Mouse (Mus musculus): ENCODE measurements around the gene Papss1.
A peak's percentile ranks its signal among the peaks of the same experiment; 100 is the strongest.
"Not testable (repeated sequence)": the region's sequence is repeated elsewhere in the genome, so short reads cannot be mapped to it uniquely, and the experiment has no call there.

The Papss1 gene

GRCm38 (mm10) chr3:131564430-131565256 lies at the start of gene Papss1:
Gene Papss1, plus strand, starts transcription at chr3:131564768.
- peak; percentile 100 for DNase-seq

- DNase-seq: no peak
These were observed 48.1 kb upstream of the Papss1 start for GRCm38 (mm10) chr3:131516332-131516999.

- no peak for DNase-seq
These were observed 46.8 kb upstream of the Papss1 start for GRCm38 (mm10) chr3:131517756-131518155.

GRCm38 (mm10) chr3:131521206-131521605 lies 43.4 kb upstream of the Papss1 start:
- no peak for DNase-seq

- no peak for DNase-seq
These were observed 42.3 kb upstream of the Papss1 start for GRCm38 (mm10) chr3:131522243-131522642.

GRCm38 (mm10) chr3:131523749-131524148 lies 40.8 kb upstream of the Papss1 start:
- no peak for DNase-seq

- DNase-seq: no peak
These were observed 40.4 kb upstream of the Papss1 start for GRCm38 (mm10) chr3:131524210-131524609.

GRCm38 (mm10) chr3:131524779-131525178 lies 39.8 kb upstream of the Papss1 start:
- DNase-seq: peak; percentile 9 to 16

GRCm38 (mm10) chr3:131525229-131525628 lies 39.3 kb upstream of the Papss1 start:
- DNase-seq: no peak

- DNase-seq: no peak
These were observed 23.2 kb upstream of the Papss1 start for GRCm38 (mm10) chr3:131541244-131541942.

- DNase-seq: not testable (repeated sequence)
These were observed 17.0 kb upstream of the Papss1 start for GRCm38 (mm10) chr3:131547562-131547961.

GRCm38 (mm10) chr3:131550046-131550445 lies 14.5 kb upstream of the Papss1 start:
- no peak for DNase-seq

- no peak for DNase-seq
These were observed 12.0 kb upstream of the Papss1 start for GRCm38 (mm10) chr3:131552349-131553254.

GRCm38 (mm10) chr3:131555771-131556170 lies 8.8 kb upstream of the Papss1 start:
- no peak for DNase-seq

GRCm38 (mm10) chr3:131561591-131561990 lies 3.0 kb upstream of the Papss1 start:
- no peak for DNase-seq

- no peak for DNase-seq
These were observed 666 bp downstream of the Papss1 start for GRCm38 (mm10) chr3:131565257-131565610.

GRCm38 (mm10) chr3:131566281-131566680 lies 1.7 kb downstream of the Papss1 start:
- no peak for DNase-seq

- no peak for DNase-seq
These were observed 5.9 kb downstream of the Papss1 start for GRCm38 (mm10) chr3:131570506-131570905.

- DNase-seq: no peak
These were observed 9.0 kb downstream of the Papss1 start for GRCm38 (mm10) chr3:131573555-131573954.

- DNase-seq: no peak
These were observed 14.0 kb downstream of the Papss1 start for GRCm38 (mm10) chr3:131578434-131579104.

GRCm38 (mm10) chr3:131580040-131580439 lies 15.5 kb downstream of the Papss1 start:
- DNase-seq: no peak

- DNase-seq: no peak
These were observed 16.5 kb downstream of the Papss1 start for GRCm38 (mm10) chr3:131581096-131581495.

All from thymus, postnatal 36 days (tissue).